Mouse (Mus musculus) frontal cortex, adult (tissue): ENCODE data around the gene Rad9b.
A peak's percentile ranks its signal among the peaks of the same experiment; 100 is the strongest.
"Not testable (repeated sequence)": the region's sequence is repeated elsewhere in the genome, so short reads cannot be mapped to it uniquely, and the experiment has no call there.

Source experiments
- ATAC-seq: cut with Nextera tagmentation; 2 replicates; pipeline ENCODE4 v1.9.2; 2017; ENCODE audit warnings: mild to moderate bottlenecking, moderate library complexity, mixed read lengths; ENCODE audit not compliant: low TSS enrichment

Rad9b gene

DNA sequence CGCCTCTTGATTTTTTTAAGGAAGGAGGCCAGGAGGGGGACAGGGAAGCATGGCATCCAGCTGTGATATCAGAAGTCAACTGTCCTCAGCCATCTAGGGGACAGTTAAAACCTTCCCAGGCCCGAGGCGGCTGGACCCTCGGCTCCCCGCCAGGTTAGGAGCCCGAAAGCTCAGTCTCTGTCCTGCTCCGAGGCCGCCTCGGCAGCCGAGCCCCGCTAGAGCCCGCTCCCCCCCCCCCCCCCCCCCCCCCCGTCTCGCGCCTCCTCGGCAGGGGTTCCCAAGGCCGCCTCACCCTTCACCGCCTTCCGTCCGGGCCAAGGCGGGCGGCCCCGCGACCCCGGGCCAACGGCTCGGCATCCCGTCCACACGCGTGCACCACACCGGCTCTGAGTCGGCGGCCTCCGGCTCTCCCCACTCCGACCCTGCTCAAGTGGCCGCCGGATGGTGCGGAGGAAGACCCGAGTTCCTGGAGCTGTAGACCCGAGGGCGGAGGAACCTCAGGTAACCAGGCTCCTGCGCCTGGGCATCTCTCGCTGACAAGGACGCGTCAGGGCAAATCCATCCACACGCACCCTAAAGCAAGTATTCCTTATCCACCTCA is 17.7 kb upstream of the Rad9b start, which contains the start of gene Gpn3:
Gene Gpn3, plus strand, starts transcription at position 286 of the 601 bp plus-strand sequence.
- ATAC-seq, result peak; percentile 74

DNA sequence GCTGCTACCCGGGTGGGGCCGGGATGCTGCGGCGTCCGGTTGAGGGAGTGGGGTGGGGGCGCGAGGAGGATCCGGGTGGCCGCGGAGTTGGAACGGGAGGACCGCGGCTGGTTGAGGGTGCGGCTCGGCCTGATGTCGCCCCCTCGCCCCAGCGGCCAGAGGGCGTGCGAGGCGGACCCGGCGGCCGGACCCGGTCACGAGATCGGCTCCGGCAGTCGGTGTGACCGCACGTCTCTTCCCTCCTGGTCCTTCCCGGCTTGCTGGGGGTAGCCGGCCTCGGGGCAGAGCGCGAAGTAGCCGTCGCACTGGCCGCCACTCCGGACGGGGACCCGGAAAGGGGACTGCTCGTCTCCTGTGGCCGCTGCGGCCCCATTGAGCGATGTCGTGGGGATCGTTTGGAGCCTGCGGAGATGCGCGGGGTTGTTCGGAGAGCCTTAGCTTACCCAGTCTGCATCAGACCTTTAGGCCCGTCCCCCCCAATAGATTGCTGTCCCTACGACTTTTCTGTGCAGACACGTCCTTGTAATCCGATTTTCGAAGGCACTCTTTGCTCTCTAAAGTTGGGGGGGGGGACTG is 547 bp upstream of the Rad9b start:
- ATAC-seq, result peak; percentile 42; the same call in 1 of the 2 replicates

DNA sequence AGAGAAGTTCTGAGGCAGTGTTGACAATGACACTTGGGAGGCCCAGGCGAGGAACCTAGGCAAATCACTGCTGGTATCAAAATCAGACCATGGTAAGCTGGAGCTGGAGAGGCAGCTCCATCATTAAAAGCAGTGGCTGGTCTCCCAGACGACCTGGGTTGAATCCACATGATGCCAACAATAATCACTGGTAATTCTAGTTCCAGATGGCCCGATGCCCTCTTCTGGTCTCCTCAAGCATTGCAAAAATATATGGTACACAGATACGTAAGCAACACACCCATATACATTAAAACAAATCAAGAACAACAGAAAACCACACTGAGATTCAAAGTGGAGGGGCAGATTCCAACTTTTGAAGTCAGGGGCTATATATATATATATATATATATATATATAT is 8.3 kb downstream of the Rad9b start:
- ATAC-seq, result no peak

DNA sequence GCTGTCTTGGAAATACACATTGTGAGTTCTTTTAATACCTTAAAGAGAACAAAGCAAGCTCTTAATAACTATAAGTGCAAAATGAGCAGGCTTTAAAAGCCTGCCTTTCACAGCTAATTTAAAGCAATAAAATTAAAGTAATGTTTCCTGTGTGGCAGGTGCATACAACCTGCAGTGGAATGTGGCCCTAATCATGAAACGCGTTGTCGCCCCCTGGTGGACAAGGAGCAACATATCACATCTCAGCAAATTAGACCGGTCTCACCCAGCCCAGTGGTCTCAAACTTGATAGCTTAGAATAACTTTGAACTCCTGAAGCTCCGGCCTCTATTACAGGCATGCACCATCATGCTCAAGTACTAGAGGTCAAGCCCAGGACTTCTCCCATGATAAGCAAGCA is 9.8 kb downstream of the Rad9b start:
- peak; percentile 62; the same call in 1 of the 2 replicates for ATAC-seq

DNA sequence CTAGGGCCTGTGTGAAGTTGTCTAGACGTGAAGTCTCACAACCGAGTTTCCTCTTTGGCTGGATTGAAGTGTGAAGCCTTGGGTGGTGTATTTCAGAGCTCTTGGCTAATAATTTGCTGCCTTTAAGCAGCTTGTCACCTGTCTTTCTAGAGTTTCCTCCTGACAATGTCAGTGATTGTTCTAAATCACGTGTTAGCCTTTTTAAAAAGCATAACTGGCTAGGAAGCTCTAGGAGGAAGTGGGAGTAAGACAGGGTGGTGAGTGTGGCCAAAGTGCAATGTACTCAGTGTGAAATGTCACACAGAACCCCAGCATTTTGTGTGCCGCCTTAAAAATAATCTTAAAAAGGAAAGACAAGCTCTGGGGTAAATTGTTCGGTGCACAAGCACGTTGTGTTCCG is 10.3 kb downstream of the Rad9b start:
- ATAC-seq, result no peak

DNA sequence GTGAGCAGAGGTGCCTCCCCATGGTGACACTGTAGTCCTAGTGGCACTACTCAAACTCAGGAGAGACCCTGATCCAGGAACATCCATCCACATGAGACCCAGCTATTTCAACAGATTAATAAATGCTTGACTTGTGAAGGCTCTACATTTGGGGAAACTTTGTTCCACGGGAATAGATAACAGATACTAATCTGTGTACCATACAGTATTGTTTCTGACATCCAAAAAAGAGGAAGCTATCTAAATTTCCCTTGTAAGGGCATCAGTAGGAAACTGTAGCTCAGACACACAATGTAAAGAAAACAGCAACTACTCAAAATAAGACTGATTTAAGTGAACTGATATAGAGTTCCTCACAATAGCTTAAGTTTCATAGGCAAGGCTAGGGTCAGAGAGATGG is 11.2 kb downstream of the Rad9b start:
- ATAC-seq, result no peak

DNA sequence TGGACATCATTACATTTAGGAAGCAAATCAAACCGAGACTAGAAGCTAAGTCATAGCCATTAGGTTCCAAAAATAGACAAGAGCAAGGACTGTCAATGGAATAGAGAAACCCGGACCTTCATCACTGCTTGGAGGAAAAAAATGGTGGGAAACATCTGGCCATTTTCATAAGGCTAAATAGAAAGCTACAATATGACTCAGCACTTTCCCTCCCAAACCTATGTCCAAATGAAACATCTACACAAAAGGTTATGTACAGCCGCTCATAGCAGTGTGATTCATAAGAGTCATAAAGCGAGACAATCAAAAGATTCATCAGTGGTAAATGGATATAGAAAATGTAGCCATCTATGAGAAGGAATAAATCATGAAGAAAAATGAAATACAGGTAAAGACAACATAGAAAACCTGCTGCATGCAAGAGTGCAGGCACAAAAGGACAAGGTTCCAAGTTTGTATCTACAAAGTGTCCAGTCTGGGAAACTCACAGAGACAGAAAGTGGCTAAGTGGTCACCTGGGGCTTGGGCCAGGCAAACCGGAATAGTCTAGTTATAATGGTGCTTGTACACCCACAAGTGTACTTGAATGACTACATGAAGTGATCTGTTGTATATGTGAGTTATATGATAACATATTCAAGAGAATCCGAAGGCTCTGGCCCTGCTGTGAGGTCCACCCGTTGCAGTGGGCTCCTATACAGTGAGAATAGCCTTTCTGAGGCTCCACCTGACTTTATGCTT is 17.3 kb downstream of the Rad9b start:
- no peak for ATAC-seq

DNA sequence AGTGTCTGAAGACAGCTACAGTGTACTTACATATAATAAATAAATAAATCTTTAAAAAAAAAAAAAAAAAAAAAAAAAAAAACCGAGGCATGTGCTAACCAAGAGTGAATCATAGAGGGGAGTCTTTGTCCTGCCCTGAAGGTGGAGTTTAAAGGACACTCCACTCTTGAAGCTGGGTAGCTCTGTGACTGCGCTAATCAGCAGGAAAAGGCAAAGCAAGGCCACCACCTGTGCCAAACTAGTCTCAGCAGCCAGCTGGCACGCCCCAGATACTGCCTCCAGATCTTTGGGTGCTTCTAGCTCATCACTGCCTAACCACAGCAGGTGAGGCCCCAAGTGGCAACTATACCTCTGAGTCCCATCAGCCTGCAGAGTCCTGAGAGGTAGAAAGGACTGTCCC is 19.4 kb downstream of the Rad9b start:
- ATAC-seq, result no peak

DNA sequence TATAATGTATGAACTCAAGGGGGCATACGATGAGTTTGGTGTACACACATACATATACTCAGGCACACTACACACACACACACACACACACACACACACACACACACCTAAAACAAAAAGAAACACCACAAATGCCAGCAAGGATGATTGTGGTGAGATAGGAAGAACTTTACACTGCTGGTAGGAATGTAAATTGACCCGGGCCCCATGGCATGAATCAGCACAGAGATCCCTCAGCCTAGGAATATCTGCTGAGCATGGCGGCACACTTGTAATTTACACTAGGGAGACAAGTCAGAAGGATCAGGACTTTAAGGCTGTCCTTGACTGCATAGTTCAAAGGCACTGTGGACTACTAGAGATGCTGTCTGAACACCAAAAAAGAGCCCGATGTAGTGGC is 23.8 kb downstream of the Rad9b start:
- ATAC-seq, result no peak

DNA sequence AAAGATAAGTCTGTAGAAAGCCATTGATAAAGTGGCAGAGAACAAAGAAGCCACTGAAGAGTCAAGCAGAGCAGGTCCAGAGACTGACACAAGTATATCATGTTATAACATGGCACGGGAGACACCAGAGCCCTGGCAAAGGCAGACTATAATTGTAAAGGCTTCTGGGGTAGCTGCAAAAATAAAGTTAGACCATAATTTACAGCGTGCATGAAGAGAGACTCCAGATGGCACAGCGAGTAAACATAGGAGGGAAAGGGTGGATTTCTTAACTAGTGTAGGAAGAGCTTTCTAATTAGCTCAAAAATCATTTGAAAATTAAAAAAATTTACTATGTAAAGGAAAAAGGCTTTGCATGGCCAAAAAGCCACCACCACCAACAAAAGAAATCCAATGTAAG is 26.8 kb downstream of the Rad9b start:
- ATAC-seq, result no peak

DNA sequence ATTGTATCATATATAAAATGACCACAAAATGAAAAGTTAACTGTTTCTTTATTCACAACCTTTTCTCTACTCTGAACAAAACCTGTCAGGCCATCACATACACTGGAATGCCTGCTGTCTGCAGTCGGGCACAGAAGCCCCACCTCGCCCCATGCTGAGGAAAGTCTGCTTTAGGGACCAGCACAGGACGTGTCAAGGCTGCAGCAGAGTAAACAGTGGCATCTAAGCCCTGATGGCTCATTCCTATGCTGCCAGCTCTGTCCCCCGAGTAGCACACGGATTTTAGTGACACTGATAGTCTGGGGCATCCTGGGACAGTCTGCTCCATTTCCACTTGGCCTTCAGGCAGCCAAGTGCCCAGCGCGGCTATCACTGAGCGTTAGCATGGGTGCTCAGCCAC is 28.6 kb downstream of the Rad9b start:
- ATAC-seq, result no peak

DNA sequence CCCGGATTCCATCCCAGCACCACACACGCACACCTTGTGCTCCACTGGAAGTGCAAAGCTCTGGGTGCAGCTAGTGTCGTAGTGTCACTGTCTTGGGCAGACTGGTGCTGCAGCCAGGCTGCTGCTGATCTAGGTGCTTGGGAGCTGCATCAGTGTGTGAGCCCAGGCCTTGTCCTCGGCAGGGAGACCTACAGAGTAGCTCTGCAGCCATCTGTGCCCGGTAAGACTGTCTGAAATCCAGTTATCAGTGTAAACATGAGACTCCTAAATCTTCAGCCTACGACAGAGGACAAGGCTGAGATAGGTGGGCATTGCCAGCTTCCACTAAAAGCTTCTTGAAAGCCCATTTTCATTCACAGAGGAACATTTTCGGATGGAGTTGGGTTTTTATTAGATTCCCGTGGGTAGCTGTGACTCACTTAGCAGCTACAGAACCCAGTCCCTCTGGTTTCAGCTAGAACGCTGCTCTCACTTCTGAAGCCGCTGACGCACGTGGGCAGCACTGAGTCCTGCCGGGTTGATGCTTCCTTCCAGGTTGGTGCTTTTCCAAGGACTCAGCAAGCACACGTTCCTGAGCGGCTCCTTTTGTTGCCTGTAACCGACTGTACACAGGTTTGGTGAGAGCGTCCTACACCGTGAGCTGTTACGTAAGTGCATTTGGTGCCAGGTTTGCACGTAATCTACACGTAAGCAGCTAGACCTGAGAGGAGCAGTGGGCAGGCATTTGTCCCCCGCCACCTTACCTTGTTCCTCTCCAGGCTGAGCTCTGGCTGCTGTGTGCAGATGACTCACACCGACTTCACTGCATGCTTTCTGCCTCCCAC is 29.2 kb downstream of the Rad9b start:
- peak; percentile 89 for ATAC-seq

DNA sequence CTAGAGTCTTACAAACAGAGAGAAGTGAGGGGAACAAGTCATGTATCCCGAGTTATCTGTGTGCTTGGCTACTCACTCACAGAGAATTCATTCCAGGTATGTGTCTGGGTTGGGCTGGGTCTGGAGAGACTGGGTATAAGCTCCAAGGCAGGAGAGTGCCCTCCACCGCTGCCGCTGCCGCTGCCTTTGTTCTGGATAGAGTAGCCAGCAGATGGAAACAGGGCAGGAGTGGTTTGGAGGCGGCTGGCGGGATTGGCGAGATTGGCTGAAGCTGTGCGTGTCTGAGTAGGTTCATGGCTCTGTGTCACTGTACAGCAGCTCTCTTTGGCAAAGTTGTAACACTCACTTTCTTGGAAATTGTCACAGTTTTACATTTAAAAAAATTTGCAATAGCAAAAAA is 30.5 kb downstream of the Rad9b start:
- no peak for ATAC-seq

DNA sequence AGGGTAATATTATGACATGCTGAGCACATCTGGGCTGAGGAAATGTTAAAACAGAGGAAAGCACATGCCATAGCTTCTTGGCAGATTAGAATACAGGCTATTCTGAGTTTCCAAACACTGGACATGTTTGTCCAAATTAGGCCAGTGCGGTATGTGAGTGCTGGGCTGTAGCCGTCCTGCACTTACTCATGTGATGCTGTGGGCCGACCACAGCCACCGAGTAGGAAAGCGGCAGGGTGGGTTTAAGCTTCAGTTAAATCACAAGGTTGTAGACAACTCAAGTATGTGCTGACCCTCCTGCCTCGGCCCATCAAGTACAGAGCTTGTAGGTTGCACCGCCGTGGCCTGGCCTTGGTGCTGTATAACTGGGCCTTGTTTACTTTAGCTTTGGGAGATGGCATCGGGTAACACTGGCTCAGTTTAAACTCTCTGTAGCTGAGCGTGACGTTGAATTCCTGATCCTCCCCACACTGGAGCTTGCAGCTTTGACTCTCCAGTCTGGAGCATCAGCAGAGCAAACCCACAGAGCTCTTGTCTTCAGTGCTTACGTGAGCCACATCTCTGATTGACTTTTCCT is 33.7 kb downstream of the Rad9b start:
- no peak for ATAC-seq

DNA sequence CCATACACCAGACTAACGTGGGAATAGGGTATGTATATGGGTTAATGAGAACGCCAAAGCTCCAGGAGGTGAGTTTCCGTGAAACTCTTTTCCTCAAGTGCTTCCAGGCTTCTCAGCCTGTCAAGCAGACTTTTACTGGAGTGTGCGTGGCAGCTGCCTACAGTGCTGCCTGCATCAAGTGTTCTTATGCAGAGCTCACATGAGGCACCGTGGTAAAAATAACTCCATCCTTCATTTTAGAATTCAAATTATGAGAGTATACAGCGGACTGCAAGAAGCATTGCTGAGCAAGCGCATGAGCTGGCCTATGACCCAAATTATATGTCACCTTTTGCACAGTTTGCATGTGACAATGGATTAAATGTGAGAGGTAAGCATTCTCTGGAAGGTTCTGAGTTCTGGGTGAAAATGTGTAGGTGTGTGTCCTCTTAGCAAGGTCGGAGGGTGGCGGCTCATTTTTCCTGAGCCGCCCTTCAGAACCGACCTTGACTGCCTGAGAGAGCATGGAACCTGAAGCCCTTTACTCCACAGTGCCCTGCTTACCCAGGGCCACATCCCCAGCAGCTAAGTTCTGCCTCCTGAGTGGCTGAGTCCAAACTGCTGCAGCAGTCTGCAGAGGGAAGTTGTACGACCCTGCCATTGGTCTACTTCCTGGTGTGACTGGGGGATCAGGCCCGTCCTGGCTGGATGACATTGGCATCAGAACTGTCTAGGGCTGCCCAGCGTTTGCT is 34.4 kb downstream of the Rad9b start:
- ATAC-seq, result peak; percentile 44; the same call in 1 of the 2 replicates

DNA sequence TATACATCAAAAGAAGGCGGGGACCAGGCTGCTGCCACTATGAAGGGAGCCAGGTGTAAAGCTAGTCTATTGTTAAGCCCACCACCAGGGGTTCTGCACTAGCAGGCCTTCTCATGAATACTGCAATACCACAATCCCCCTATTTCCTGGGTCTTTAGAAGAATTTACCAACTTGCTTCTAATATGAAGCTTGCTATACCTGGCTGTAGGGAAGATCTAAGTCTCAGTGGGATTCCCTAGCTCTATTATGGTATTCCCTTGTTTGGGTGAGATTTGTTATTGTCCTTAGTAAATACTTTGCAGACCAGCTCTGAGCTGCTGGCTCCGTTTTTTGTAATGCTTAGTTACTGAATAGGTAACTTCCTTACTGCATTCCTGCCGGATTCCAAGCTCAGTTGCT is 35.1 kb downstream of the Rad9b start:
- ATAC-seq, result not testable (repeated sequence)

DNA sequence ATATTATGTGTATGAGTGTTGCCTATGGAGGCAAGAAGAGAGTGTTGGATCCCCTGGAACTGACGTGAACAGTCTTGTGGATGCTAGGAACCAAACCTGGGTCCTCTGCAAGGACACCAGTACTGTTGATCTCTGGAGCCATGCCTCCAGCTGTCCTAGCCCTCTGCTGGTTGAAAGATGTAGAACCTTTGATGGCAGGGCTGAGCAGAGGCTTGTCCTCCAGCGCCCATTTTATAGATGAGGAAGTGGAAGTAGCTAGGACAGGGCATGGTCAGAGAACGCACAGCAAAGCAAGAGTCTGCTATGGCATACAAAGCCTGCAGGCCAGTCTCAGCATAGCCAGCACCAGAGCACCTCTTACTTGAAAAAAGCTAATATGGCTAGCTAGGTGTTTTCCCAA is 35.9 kb downstream of the Rad9b start:
- no peak for ATAC-seq

DNA sequence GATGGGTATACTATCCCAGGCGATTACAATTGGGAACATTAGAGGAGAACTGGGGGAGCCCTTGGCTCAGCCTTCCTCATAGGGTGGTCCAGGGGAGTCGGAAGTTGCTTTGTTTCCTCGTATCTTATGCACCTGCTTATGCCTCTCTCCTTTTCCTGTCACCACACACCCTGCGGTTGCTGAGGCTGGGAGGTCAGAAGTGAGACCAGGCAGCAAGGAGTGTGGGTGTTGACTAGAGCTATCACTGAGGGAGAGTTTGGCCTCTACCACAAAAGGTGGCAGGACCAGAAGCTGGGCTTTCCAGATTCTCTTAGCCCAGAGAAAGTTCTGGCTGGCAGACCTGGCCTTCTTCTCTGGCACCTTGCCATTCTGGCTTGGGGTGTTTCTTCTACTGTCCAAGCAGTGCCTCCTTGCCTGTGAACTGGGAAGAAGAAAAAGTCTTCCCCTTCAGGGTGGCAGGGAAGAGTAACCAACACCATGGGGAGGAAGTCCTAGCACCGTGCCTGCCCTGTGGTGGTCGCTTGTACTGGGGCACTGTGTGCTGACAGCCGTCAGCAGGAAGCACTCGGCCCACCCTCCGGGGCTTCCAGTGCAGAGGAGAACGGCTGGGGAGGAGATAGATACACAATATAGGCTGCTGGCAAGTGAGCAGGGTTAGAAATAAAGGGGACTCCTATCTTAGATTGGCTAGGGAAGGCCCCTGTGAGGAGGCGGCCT is 36.5 kb downstream of the Rad9b start:
- no peak for ATAC-seq

DNA sequence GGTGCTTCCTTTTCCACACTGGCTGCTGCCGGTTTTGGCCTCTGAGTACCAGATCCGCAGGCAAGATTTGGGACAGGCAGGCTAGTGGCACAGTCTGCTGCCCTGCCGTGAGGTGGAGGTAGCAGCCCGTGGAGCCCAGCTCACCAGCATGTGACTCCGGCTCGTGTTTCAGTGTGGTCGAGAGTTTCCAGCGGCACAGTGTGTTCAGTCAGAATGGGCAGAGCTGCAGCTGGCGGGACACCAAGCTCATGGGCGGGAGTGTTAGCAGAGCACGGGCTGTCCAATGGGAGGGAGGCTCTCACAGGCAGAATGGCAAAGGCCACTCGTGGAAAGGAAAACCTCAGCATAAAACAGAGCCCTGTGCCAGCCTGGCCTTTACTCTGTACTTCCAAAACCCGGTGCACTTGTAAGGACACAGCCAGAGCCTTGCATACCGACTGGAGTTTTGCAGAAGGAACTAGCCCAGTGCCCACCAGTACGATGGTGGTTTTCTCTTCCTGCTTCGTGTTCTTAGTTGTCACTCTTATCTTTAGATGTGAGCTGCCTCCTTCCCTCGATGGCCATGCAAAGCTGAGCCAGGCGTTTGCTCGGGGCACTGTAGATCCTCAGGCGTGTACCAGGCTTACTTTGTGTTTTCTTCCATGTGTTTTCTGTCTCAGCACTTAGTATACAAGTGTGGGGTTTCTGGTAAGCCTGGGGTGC is 38.9 kb downstream of the Rad9b start:
- peak; percentile 85 for ATAC-seq
